Mouse (Mus musculus) embryonic facial prominence, embryonic 10.5 days (tissue): ENCODE results near the gene Cdk20. TPM values are rescaled to one million over a fixed set of nuclear protein-coding genes. Genes with fewer than 3 reads are reported as not detected.

Source experiments
- DNase-seq: peaks from one replicate; pipeline ENCODE4 v3.0.0-alpha.2; 2017; ENCODE audit warnings: low spot score
- H3K27ac ChIP-seq: fragments of 300-500 bp; sonication (generic); replicated peaks from 2 replicates; pipeline ENCODE4 v1.5.1; 2016; ENCODE audit warnings: mild to moderate bottlenecking
- H3K27me3 ChIP-seq: fragments of 300-500 bp; sonication (generic); replicated peaks from 2 replicates; pipeline ENCODE4 v1.6.1; 2016; ENCODE audit warnings: low read depth, mild to moderate bottlenecking; ENCODE audit not compliant: poor library complexity, severe bottlenecking
- H3K36me3 ChIP-seq: fragments of 300-500 bp; sonication (generic); replicated peaks from 2 replicates; pipeline ENCODE4 v1.6.1; 2016; ENCODE audit warnings: mild to moderate bottlenecking, moderate library complexity
- H3K4me1 ChIP-seq: fragments of 300-500 bp; sonication (generic); 2 replicates; pipeline ENCODE4 v1.6.1; 2016
- H3K4me3 ChIP-seq: fragments of 300-500 bp; sonication (generic); 2 replicates; pipeline ENCODE4 v1.5.1; 2016; ENCODE audit warnings: mild to moderate bottlenecking, moderate library complexity
- H3K9me3 ChIP-seq: fragments of 300-500 bp; sonication (generic); 2 replicates; pipeline ENCODE4 v1.6.1; 2016; ENCODE audit warnings: mild to moderate bottlenecking
- WGBS: fragments of 180-500 bp; shearing (Covaris S2); methylation state at CpG from one replicate; pipeline ENCODE4 v1.1.7; 2016; 5-methylcytosine and 5-hydroxymethylcytosine counted together
- polyA plus RNA-seq: library from polyadenylated mRNA; unstranded; fragments of >200 nt; fragmentation: Nextera tagmentation; extraction: Ambion mirVana; gene quantifications from 2 replicates; pipeline ENCODE4 v1.2.1, GENCODE M21; 2016

The Cdk20 gene
- polyA plus RNA-seq, 1 experiment from 2014 or later = 10.2 TPM

DNA sequence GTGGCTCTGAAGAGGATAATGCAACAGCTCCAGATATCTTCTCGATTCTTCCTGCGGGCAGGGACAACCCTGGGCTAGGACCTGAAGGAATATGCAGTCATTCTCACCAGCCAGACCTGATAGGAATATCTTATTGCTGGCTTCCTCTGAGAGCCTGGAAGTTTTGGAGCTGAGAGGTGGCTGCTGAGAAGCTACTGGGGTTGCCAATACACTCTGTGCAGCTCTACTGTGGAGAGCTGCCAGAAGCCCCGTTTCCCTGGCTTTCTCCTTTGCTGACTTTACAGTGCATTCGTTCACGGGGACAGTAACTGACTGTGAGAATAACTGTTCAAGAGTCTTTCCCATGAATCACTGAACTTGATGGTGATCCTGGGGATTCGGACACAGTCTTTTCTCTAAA lies 26.6 kb upstream of the Cdk20 start:
- H3K4me3 ChIP-seq = no peak overlapping the region
- 83% methylated on average over 6 of the region's 6 CpGs for WGBS
- H3K36me3 ChIP-seq = no peaks in the 10 kb centered on the region
- no peaks in the 10 kb centered on the region for H3K27me3 ChIP-seq
- H3K9me3 ChIP-seq = no peaks in the 10 kb centered on the region
- DNase-seq = no peak
- H3K27ac ChIP-seq = no peak overlapping the region
- peaks cover 11% of the 10 kb centered on the region; the same call in 1 of the 2 replicates for H3K4me1 ChIP-seq

DNA sequence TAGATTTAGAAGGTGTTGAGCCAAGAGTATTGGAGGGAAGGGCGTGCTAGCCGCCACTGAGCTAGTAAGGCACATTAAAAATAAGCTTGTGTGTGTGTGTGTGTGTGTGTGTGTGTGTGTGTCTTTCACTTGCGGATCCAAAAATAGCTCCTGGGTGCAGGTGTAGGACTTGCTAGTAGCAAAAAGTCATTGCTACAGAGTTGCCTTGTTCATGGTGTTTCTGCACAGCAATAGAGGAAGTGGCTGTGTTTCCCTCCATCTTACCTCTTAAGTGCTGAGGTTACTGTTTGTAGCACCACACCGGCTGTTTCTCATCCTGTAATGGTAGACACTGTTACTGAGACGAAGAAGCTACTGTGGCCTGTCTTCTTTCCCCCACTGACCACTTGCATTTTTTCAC lies 24.1 kb upstream of the Cdk20 start:
- WGBS = 91% methylated on average over 5 of the region's 5 CpGs
- H3K27ac ChIP-seq = no peak overlapping the region
- no peak for DNase-seq
- H3K9me3 ChIP-seq = no peaks in the 10 kb centered on the region
- no peak overlapping the region for H3K4me3 ChIP-seq
- no peaks in the 10 kb centered on the region for H3K27me3 ChIP-seq
- H3K4me1 ChIP-seq = no peaks in the 10 kb centered on the region
- no peaks in the 10 kb centered on the region for H3K36me3 ChIP-seq

DNA sequence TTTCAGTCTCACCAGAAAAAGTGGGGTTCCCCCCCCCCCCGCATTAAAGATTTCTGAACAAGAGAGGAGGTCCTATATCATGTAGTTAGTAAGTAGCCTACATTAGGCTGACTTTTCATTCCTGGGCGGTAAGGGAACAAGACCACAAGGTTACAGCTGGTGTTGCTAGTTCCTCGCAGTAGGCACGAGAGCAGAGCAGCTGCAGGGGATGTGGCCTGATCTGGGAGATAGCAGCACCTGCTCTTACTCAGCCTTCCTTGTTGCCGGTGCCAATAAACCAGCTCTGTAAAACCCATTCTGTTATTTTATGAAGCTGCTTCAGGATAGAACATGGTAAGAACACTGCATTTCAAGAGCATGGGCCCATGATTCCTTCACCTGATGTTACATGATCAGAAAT lies 21.5 kb upstream of the Cdk20 start:
- Histone ChIP-seq H3K4me1 (no peaks in the 10 kb centered on the region), H3K36me3 (no peaks in the 10 kb centered on the region), H3K27me3 (no peaks in the 10 kb centered on the region), H3K9me3 (no peaks in the 10 kb centered on the region), H3K27ac (no peak overlapping the region), H3K4me3 (no peak overlapping the region)
- 80% methylated on average over 5 of the region's 5 CpGs for WGBS
- no peak for DNase-seq

DNA sequence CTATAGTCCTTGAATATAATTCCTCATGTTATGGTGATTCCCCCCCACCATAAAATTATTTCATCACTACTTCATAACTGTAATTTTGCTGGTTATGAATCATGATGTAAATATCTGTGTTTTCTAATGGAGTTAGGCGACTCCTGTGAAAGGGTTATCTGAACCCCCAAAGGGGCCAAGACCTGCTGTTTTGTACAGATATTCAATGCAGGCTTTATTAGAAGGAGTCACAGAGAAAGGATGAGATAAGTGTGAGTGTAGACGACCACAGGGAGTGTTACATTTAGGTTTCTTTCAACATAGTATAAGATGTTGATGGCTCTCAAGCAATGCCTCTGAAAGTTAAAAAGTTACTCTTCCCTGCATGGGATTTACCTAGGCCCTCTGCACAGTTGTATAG lies 20.8 kb upstream of the Cdk20 start:
- no peak overlapping the region for H3K4me3 ChIP-seq
- H3K27ac ChIP-seq = no peak overlapping the region
- no peaks in the 10 kb centered on the region for H3K27me3 ChIP-seq
- no peaks in the 10 kb centered on the region for H3K36me3 ChIP-seq
- H3K4me1 ChIP-seq = no peaks in the 10 kb centered on the region
- WGBS = 77% methylated on average over 2 of the region's 2 CpGs
- no peaks in the 10 kb centered on the region for H3K9me3 ChIP-seq
- no peak for DNase-seq

DNA sequence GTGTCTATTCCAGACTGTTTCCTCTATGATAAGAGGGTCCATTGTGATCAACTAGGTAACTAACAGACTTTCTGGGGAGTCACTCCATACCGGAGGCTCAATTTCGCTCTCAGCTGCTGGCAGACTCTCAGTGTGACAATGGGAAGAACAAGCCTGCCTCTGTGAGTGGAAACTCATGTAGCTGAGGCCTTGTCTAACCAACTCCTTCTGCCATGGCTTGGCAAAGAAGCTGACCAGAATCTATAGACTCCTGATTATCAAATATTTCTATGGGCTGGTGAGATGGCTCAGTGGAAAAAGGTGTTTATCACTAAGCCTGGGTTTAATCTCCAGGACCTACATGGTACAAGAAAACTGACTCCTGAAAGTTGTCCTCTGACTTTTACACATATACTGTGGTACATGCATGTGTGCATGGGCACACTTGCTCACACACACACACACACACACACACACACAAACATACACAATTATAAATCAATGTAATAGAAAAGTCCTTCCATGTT lies 19.3 kb upstream of the Cdk20 start:
- WGBS = 72% methylated on average over 2 of the region's 2 CpGs
- Histone ChIP-seq H3K4me3 (no peak overlapping the region), H3K4me1 (no peaks in the 10 kb centered on the region), H3K27me3 (no peaks in the 10 kb centered on the region), H3K27ac (no peak overlapping the region), H3K9me3 (no peaks in the 10 kb centered on the region), H3K36me3 (no peaks in the 10 kb centered on the region)
- DNase-seq = no peak

DNA sequence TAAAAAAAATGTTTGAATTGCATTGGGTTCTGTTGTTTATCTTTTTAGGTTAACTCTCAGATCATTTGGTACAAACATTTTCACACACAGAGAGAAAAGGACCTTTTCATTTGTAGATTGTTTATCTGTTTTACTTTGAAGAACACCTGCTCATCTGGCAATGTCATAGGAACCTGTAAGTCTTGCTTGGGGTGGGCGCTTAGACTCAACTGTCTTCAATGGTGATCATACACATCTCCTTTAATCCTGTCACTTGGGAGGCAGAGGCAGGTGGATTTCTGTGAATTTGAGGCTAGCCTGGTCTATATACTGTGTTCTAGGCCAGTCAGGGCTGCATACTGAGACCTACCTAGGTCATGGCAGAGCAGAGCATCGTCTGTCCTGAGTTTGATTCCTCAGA lies 16.5 kb upstream of the Cdk20 start:
- no peak overlapping the region for H3K4me3 ChIP-seq
- H3K9me3 ChIP-seq = no peaks in the 10 kb centered on the region
- H3K27me3 ChIP-seq = no peaks in the 10 kb centered on the region
- H3K36me3 ChIP-seq = no peaks in the 10 kb centered on the region
- no peak overlapping the region for H3K27ac ChIP-seq
- no peak for DNase-seq
- 88% methylated on average over 2 of the region's 2 CpGs for WGBS
- H3K4me1 ChIP-seq = no peaks in the 10 kb centered on the region

GRCm38 (mm10) chr13:64416955-64417601 lies 15.0 kb upstream of the Cdk20 start:
- H3K4me3 ChIP-seq = no peak overlapping the region
- H3K36me3 ChIP-seq = no peaks in the 10 kb centered on the region
- no peak for DNase-seq
- WGBS = 64% methylated on average over 5 of the region's 5 CpGs
- 0 out of 2 replicates have a peak, but pooled peaks cover 5% of the 10 kb centered on the region for H3K4me1 ChIP-seq
- H3K9me3 ChIP-seq = no peaks in the 10 kb centered on the region
- no peak overlapping the region for H3K27ac ChIP-seq
- H3K27me3 ChIP-seq = no peaks in the 10 kb centered on the region

- 0 out of 2 replicates have a peak, but pooled peaks cover 5% of the 10 kb centered on the region for H3K4me1 ChIP-seq
- 91% methylated on average over 1 of the region's 1 CpGs for WGBS
- H3K4me3 ChIP-seq = no peak overlapping the region
- H3K9me3 ChIP-seq = no peaks in the 10 kb centered on the region
- no peak for DNase-seq
- no peak overlapping the region for H3K27ac ChIP-seq
- no peaks in the 10 kb centered on the region for H3K36me3 ChIP-seq
- H3K27me3 ChIP-seq = no peaks in the 10 kb centered on the region
Measured at GRCm38 (mm10) chr13:64420847-64421246, 11.3 kb upstream of the Cdk20 start.

DNA sequence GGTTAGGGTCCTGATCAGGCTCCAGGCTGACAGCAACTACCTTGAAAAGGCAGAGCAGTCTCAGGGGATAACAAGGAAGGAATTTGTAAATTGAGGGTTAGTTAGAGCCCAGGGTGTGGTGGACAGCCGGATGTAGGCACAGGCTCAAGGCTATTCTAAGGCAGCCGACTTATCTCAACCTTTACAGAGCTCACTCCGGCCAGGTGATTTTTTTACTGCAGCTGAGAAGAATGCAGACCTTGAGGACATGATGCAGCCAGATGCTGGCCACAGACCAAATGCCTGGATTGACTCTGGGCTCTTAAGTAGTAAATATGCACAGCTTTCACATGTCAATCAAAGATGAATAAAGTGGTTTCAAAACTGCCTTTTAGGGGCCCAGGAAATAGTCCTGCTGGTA lies 10.7 kb upstream of the Cdk20 start:
- Histone ChIP-seq H3K4me3 (no peak overlapping the region), H3K9me3 (no peaks in the 10 kb centered on the region), H3K27me3 (no peaks in the 10 kb centered on the region), H3K4me1 (0 out of 2 replicates have a peak, but pooled peaks cover 5% of the 10 kb centered on the region), H3K27ac (no peak overlapping the region), H3K36me3 (no peaks in the 10 kb centered on the region)
- 49% methylated on average over 3 of the region's 3 CpGs for WGBS
- no peak for DNase-seq

DNA sequence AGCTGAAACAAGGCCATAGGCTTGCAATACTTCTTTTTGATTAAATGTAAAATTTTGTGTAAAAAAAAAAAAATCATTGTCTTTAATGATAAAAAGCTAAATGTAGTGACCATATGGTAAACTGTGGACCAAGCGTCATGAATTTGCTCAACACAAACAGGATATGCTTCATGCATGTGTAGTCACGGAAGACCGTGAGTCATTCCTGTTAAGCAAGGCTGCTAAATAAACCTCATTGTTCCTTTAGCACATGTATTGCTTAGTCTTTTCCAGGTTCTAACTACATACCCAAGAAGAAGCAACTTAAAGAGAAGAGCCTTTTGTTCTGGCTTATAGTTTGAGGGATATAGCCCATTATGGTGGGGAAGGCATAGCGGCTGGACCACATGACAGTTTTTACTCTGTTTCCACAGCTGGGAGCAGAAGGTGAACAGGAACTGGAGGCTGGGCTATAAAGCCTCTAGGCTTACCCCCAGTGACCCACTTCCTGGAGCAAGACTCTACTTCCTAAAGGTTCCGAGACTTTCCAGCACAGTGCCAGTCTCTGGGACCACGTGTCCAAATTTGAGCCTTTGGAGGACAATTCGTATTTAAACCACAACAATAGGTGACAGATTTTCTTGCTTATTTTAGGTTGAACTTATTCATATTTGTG lies 10.0 kb upstream of the Cdk20 start:
- H3K27me3 ChIP-seq = no peaks in the 10 kb centered on the region
- H3K9me3 ChIP-seq = no peaks in the 10 kb centered on the region
- H3K4me3 ChIP-seq = no peak overlapping the region
- DNase-seq = no peak
- WGBS = 84% methylated on average over 7 of the region's 7 CpGs
- H3K36me3 ChIP-seq = no peaks in the 10 kb centered on the region
- H3K4me1 ChIP-seq = 0 out of 2 replicates have a peak, but pooled peaks cover 5% of the 10 kb centered on the region
- H3K27ac ChIP-seq = no peak overlapping the region

GRCm38 (mm10) chr13:64422607-64422957 lies 9.5 kb upstream of the Cdk20 start:
- Histone ChIP-seq H3K9me3 (no peaks in the 10 kb centered on the region), H3K27ac (no peak overlapping the region), H3K36me3 (no peaks in the 10 kb centered on the region), H3K4me3 (no peak overlapping the region), H3K4me1 (0 out of 2 replicates have a peak, but pooled peaks cover 5% of the 10 kb centered on the region), H3K27me3 (no peaks in the 10 kb centered on the region)
- WGBS = 84% methylated on average over 6 of the region's 6 CpGs
- no peak for DNase-seq

DNA sequence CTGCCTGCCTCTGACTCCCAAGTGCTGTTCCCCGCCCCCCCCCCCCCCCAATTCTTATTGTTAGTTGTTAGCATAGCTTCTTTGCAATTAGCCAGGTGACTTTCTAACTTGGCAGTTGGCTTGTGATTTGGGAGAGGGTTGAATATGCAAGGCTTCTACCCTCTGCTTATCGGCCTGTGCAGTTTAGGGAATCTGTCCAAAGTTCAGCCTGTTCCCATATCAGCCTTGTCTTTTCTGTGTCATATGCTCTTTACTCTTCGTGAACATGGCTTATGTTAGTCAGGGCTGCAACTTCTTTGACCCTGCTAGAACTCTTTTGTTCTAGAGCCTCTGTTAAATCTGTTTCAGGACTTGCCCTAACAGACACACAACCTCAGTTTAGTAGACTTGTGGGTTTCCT lies 7.8 kb upstream of the Cdk20 start:
- 0 out of 2 replicates have a peak, but pooled peaks cover 5% of the 10 kb centered on the region for H3K4me1 ChIP-seq
- no peaks in the 10 kb centered on the region for H3K36me3 ChIP-seq
- no peak overlapping the region for H3K27ac ChIP-seq
- H3K27me3 ChIP-seq = no peaks in the 10 kb centered on the region
- H3K4me3 ChIP-seq = no peak overlapping the region
- no peak for DNase-seq
- no peaks in the 10 kb centered on the region for H3K9me3 ChIP-seq
- 71% methylated on average over 3 of the region's 3 CpGs for WGBS

GRCm38 (mm10) chr13:64425280-64425679 lies 6.8 kb upstream of the Cdk20 start:
- H3K27me3 ChIP-seq = no peaks in the 10 kb centered on the region
- no peaks in the 10 kb centered on the region for H3K9me3 ChIP-seq
- 66% methylated on average over 1 of the region's 1 CpGs for WGBS
- no peak for DNase-seq
- no peak overlapping the region for H3K4me3 ChIP-seq
- no peaks in the 10 kb centered on the region for H3K36me3 ChIP-seq
- H3K4me1 ChIP-seq = 0 out of 2 replicates have a peak, but pooled peaks cover 5% of the 10 kb centered on the region
- no peak overlapping the region for H3K27ac ChIP-seq
